Mouse (Mus musculus) frontal cortex, postnatal 36 days (tissue): ENCODE measurements around the gene Mrpl38.
"Not testable (repeated sequence)": the region's sequence is repeated elsewhere in the genome, so short reads cannot be mapped to it uniquely, and the experiment has no call there.

Experiments
- DNase-seq, 2 experiments: peaks; one replicate each; pipeline ENCODE4 v3.0.0; 2022; ENCODE audit warnings: low spot score in 2 of 2

The Mrpl38 gene

DNA sequence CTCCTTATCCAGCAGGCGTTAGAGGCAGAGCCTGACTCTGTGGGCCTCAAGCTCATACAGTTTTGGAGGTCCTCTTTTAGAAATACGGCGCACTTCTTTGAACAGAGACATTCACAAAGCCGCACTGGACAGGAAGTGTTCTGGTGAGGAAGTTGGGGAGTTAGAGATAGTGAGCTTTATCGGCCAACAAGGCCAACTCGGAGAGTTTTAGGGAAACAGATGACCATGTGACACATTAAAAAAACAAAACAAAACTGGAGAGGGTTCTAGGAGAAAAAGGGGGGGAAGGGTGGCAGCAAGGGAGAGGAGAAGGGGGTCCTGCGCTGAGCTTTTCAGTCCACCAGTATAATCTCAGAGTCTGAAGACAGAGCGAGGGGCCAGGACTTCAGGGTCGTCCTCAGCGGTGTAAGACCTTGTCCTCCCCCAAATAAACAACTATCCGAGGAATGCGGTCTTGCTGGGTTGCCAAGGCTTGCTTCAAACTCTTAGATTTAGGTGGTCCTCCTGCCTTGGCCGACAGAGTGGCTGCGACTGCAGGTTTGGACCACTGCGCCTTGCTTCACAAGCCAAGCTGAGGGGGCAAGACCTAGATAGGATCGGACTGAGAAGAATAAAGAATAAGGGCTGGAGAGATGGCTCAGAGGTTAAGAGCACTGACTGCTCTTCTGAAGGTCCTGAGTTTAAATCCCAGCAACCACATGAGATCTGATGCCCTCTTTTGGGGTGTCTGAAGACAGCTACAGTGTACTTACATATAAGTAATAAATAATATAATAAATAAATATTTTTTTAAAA lies 44.7 kb downstream of the Mrpl38 start:
- no peak for DNase-seq

DNA sequence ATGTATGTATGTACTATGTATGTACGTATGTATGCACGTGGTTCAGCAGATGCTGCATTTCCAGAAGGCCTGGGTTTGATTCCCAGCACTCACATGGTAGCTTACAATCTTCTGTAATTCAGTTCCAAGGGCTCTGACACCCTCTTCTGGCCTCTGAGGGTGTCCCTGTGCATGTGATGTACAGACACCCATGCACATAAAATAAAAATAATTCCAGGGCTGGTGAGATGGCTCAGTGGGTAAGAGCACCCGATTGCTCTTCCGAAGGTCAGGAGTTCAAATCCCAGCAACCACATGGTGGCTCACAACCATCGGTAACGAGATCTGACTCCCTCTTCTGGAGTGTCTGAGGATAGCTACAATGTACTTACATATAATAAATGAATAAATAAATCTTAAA lies 45.7 kb downstream of the Mrpl38 start:
- not testable (repeated sequence) for DNase-seq

- DNase-seq, result no peak
Measured at GRCm38 (mm10) chr11:116091591-116091990, 47.1 kb downstream of the Mrpl38 start.

- DNase-seq, result no peak
Measured at GRCm38 (mm10) chr11:116089545-116089944, 49.1 kb downstream of the Mrpl38 start.

DNA sequence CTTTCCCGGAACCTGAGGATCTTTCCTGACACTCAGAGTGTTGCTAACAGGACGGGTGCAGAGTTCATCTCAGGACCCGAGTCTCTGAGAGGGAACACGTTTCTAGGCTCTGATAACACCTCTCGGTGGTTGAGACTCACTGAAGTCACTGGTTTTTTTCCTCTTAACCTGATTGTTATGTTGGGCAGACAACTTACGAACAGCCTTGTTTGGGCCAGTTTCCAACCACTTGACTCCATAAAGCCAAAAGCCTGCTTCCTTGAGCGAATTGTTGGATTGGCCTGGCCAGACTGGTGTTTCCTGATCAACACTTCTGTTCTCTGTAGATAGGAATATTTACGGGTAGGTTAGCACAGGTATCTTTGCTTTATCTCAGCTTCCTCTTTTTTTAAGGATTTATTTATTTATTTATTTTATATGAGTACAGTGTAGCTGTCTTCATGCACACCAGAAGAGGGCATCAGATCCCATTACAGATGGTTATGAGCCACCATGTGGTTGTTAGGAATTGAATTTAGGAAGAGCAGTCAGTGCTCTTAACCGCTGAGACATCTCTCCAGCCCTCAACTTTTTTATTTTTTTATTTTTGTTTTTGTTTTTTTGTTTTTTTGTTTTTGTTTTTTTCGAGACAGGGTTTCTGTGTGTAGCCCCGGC lies 49.8 kb downstream of the Mrpl38 start:
- DNase-seq, result no peak

DNA sequence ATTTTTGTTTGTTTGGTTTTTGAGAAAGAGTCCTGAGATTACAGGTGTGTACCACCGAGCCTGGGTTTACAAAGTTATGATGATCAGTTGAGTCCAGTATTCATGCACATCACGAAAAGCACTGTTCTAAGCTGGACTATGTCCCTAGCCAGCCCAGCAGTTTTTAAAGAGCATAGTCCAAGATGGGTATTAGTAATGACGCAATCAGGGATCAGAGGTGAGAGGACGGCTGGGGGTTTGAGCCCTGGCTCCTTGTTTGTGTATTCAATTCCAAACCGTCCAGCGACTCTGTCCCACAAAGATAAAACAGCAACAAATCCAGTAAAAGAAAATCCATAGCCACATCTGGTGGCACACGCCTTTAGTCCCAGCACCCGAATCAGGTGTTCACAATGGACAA lies 50.5 kb downstream of the Mrpl38 start:
- no peak for DNase-seq

DNA sequence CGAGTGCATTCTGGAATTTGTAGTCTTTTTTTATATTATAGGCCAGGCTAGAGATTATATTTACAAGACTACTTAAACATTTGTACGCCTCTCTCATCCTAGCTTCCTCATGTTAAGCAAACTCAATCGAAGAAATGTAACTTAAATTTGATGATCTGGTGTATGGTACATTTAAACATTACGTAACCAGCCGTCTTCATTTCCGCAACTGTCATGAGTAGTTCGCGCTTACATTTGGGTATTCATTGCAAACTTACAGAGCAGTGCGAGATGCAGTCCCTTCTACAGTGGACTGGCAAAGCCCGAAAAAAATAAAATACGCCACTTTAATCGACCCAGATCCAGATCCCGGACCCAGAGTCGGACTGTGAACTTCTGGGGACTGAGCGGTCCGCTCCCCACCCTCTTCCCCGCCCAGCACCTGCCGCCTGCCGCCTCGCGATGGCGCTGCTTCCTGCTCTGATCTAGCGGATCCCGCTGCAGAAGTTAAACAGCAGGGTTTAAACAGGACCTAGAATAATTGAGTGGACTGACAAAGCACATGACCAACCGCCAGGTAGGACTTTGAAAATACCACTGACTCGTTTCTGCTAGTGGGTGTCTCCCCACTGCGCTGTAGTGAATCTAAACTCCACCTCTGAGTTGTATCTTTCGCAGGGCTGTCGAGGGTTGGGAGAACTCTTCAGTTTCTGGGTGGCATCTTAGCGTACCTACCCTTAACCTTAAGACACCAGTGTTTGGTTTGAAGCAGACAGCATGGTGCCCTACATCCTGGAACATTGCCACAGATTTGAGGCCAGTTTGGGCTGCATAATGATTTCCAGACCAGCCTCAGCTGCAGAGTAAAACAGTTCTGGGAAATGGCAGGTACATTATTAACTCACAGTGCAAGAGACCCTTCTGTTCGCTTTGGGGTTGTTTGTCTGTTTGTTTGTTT lies 51.2 kb downstream of the Mrpl38 start:
- DNase-seq, result peak; percentile 78 to 84

GRCm38 (mm10) chr11:116086258-116087193 lies 52.1 kb downstream of the Mrpl38 start, which contains the start of gene Wbp2:
TSS of gene Wbp2 (minus strand) at chr11:116086995.
- peak; percentile 97 to 99 for DNase-seq

- DNase-seq, result no peak
Measured at GRCm38 (mm10) chr11:116084166-116084565, 54.5 kb downstream of the Mrpl38 start.

DNA sequence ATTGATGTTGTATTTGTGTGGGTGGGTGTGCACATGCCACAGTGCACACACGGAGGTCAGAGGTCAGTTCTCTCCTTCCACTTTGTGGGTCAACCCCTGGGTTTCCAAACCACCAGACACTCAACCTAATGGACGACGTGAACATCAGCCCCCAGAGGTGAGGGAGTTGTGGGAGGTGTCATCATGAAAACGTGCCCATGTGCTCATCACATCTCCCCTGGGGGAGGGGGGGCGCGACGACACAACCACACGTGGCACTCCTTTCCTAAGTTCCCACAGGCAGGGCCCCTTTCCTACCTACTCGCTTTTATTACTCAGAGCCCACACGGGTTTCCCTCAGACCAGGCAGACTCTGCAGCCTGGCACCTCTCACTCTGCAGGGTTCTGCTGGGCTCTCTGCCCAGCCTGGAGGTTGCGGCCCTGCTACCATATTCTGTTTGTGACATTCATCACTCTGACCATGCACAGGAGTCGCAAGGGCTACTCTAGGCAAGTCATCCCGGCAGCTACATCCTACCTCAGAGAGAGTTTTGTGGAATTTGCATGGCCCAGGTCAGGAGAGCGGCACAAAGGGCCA lies 55.5 kb downstream of the Mrpl38 start:
- no peak for DNase-seq
